ENCODE assay signal across 17 mouse cellular contexts in genomic region chr12:111238345-111238744, GRCm38 (mm10). TPM values are rescaled to one million over a fixed set of nuclear protein-coding genes. Genes with fewer than 3 reads are reported as not detected.
DNase-seq lines count a peak whose midpoint lies in the region; ATAC-seq and TF ChIP-seq lines count a peak whose summit lies in the region.
"Had no signal": no experiment of that assay in that cellular context is flagged by ENCODE, and none has a peak within 500 bp of the region (broad histone marks: within the 10 kb centered on the region; RNA-seq: fewer than 3 reads in every experiment).

No protein-coding gene starts in this region.

- no peak for ATAC-seq in heart, embryonic 16.5 days (replicated peaks; ENCODE audit: extremely low read depth, insufficient read depth, low FRiP score)
- ATAC-seq in lung, embryonic 14.5 days (ENCODE audit: insufficient read depth) = no peak
- ATAC-seq in embryonic facial prominence, embryonic 13.5 days (ENCODE audit: insufficient number of reproducible peaks, insufficient read depth, low FRiP score, low TSS enrichment, low read depth) = no peak
- no peak for ATAC-seq in limb, embryonic 14.5 days (ENCODE audit: low FRiP score, low read depth)
- no peak for ATAC-seq in liver, embryonic 11.5 days (replicated peaks; ENCODE audit: low FRiP score)
- ATAC-seq: intestine, embryonic 16.5 days had no signal

- no peak overlapping the region for H3K4me2 ChIP-seq in heart, embryonic 16.5 days (ENCODE audit: low read depth, low read length)
- H3K4me2 ChIP-seq in lung, embryonic 14.5 days = no peak overlapping the region
- H3K4me2 ChIP-seq in embryonic facial prominence, embryonic 13.5 days = no peak overlapping the region
- H3K4me2 ChIP-seq in limb, embryonic 14.5 days (replicated peaks; ENCODE audit: low read depth, low read length, severe bottlenecking) = no peak overlapping the region
- no peak overlapping the region for H3K4me2 ChIP-seq in liver, embryonic 11.5 days
- H3K4me2 ChIP-seq: liver, embryonic 15.5 days had no signal

- intact Hi-C loops in heart, postnatal 14 days (cut with DNase I) = no loop called here

- TF ChIP-seq POLR2A in limb, embryonic 14.5 days (IDR thresholded peaks at IDR 0.05; ENCODE audit: borderline replicate concordance, extremely low read depth, insufficient read depth, insufficient read length) = no peak

- no peak for TF ChIP-seq CTCF in lung, embryonic 14.5 days (IDR thresholded peaks at IDR 0.05; ENCODE audit: low read depth)

- no peaks in the 10 kb centered on the region for H3K27me3 ChIP-seq in heart, embryonic 16.5 days (ENCODE audit: control insufficient read depth, insufficient read depth, low read length)
- no peaks in the 10 kb centered on the region for H3K27me3 ChIP-seq in lung, embryonic 14.5 days (ENCODE audit: insufficient read depth, low read length)
- H3K27me3 ChIP-seq in embryonic facial prominence, embryonic 13.5 days = no peaks in the 10 kb centered on the region
- no peaks in the 10 kb centered on the region for H3K27me3 ChIP-seq in limb, embryonic 14.5 days (ENCODE audit: control insufficient read depth, insufficient read depth, low read length)
- H3K27me3 ChIP-seq in liver, embryonic 11.5 days (replicated peaks; ENCODE audit: control insufficient read depth, insufficient read depth, low read length) = no peaks in the 10 kb centered on the region
- H3K27me3 ChIP-seq: liver, embryonic 15.5 days; megakaryocyte, embryonic 14.5 days had no signal

- no peak for DNase-seq in heart, postnatal 14 days
- no peak for DNase-seq in lung, embryonic 14.5 days
- DNase-seq in lung, postnatal 36 days = no peak
- no peak for DNase-seq in limb, embryonic 14.5 days (ENCODE audit: low spot score)
- DNase-seq in yolk sac, embryonic 10.5 days (ENCODE audit: low spot score) = no peak
- DNase-seq in liver, embryonic 11.5 days (ENCODE audit: low spot score) = no peak
- DNase-seq: adrenal gland, postnatal 25 days; gastrocnemius, postnatal 36 days had no signal

- H3K4me1 ChIP-seq in heart, embryonic 16.5 days (ENCODE audit: control insufficient read depth, insufficient read depth, low read length) = peaks cover 13% of the 10 kb centered on the region
- H3K4me1 ChIP-seq in lung, embryonic 14.5 days (ENCODE audit: insufficient read depth) = peaks cover 4% of the 10 kb centered on the region
- peaks cover 14% of the 10 kb centered on the region for H3K4me1 ChIP-seq in embryonic facial prominence, embryonic 13.5 days
- peaks cover 6% of the 10 kb centered on the region for H3K4me1 ChIP-seq in limb, embryonic 14.5 days (ENCODE audit: control insufficient read depth, insufficient read depth, low read length)
- H3K4me1 ChIP-seq in liver, embryonic 11.5 days (replicated peaks; ENCODE audit: control insufficient read depth, insufficient read depth, low read length) = no peaks in the 10 kb centered on the region

- H3K27ac ChIP-seq in heart, embryonic 16.5 days (ENCODE audit: low read length) = peak overlapping the region; percentile 9
- peak overlapping the region; percentile 72 for H3K27ac ChIP-seq in lung, embryonic 14.5 days (ENCODE audit: low read depth)
- H3K27ac ChIP-seq in embryonic facial prominence, embryonic 13.5 days = peak overlapping the region; percentile 78
- peak overlapping the region; percentile 35; the same call in 1 of the 2 replicates for H3K27ac ChIP-seq in limb, embryonic 14.5 days (replicated peaks; ENCODE audit: low read depth, low read length)
- no peak overlapping the region for H3K27ac ChIP-seq in liver, embryonic 11.5 days (ENCODE audit: low read depth, low read length)
- H3K27ac ChIP-seq: liver, embryonic 15.5 days had no signal

- peaks cover 5% of the 10 kb centered on the region; the same call in 1 of the 2 replicates for H3K36me3 ChIP-seq in heart, embryonic 16.5 days (ENCODE audit: control insufficient read depth, insufficient read depth)
- H3K36me3 ChIP-seq in lung, embryonic 14.5 days (ENCODE audit: insufficient read depth) = peaks cover 31% of the 10 kb centered on the region
- peaks cover 48% of the 10 kb centered on the region for H3K36me3 ChIP-seq in embryonic facial prominence, embryonic 13.5 days
- peaks cover 27% of the 10 kb centered on the region for H3K36me3 ChIP-seq in limb, embryonic 14.5 days (ENCODE audit: control insufficient read depth, insufficient read depth, low read length)
- peaks cover 11% of the 10 kb centered on the region for H3K36me3 ChIP-seq in liver, embryonic 11.5 days (ENCODE audit: control insufficient read depth, insufficient read depth, low read length)

- no peaks in the 10 kb centered on the region; the same call in 1 of the 2 replicates for H3K9me3 ChIP-seq in heart, embryonic 16.5 days (replicated peaks; ENCODE audit: control insufficient read depth, low read length)
- H3K9me3 ChIP-seq in lung, embryonic 14.5 days (ENCODE audit: low read depth, low read length) = no peaks in the 10 kb centered on the region
- H3K9me3 ChIP-seq in embryonic facial prominence, embryonic 13.5 days = no peaks in the 10 kb centered on the region
- H3K9me3 ChIP-seq in limb, embryonic 14.5 days (ENCODE audit: control insufficient read depth, low read length) = no peaks in the 10 kb centered on the region
- no peaks in the 10 kb centered on the region for H3K9me3 ChIP-seq in liver, embryonic 11.5 days (ENCODE audit: control insufficient read depth, low read length)
- H3K9me3 ChIP-seq: liver, embryonic 15.5 days; megakaryocyte, embryonic 14.5 days had no signal

- H3K4me3 ChIP-seq in heart, embryonic 16.5 days (ENCODE audit: low read length) = no peak overlapping the region
- H3K4me3 ChIP-seq in lung, embryonic 14.5 days (ENCODE audit: low read depth, low read length) = no peak overlapping the region
- no peak overlapping the region for H3K4me3 ChIP-seq in embryonic facial prominence, embryonic 13.5 days
- H3K4me3 ChIP-seq in limb, embryonic 14.5 days (replicated peaks; ENCODE audit: low read length) = no peak overlapping the region
- H3K4me3 ChIP-seq in liver, embryonic 11.5 days (ENCODE audit: low read depth, low read length) = no peak overlapping the region
- H3K4me3 ChIP-seq: liver, embryonic 15.5 days; megakaryocyte, embryonic 14.5 days had no signal

- 91% methylated on average over 5 of the region's 5 CpGs for WGBS in heart, embryonic 16.5 days
- 87% methylated on average over 5 of the region's 5 CpGs for WGBS in lung, embryonic 14.5 days
- WGBS in embryonic facial prominence, embryonic 13.5 days = 83% methylated on average over 5 of the region's 5 CpGs
- 84% methylated on average over 5 of the region's 5 CpGs for WGBS in limb, embryonic 14.5 days
- 90% methylated on average over 5 of the region's 5 CpGs for WGBS in liver, embryonic 11.5 days

- H3K9ac ChIP-seq in heart, embryonic 16.5 days (ENCODE audit: low read length) = no peak overlapping the region
- no peak overlapping the region for H3K9ac ChIP-seq in lung, embryonic 14.5 days
- no peak overlapping the region for H3K9ac ChIP-seq in embryonic facial prominence, embryonic 13.5 days
- no peak overlapping the region for H3K9ac ChIP-seq in limb, embryonic 14.5 days (ENCODE audit: low read depth, low read length, severe bottlenecking)
- no peak overlapping the region for H3K9ac ChIP-seq in liver, embryonic 11.5 days (ENCODE audit: low read depth, low read length)
- H3K9ac ChIP-seq: liver, embryonic 15.5 days had no signal

RNA-seq across cellular contexts. Expression of gene Amn, which starts 32.5 kb away (rescaled TPM):
- polyA plus RNA-seq in heart, embryonic 16.5 days (2015; fragmentation: Nextera tagmentation; extraction: Ambion mirVana) = 1.8 and 2.4 TPM in 2 replicates
- total RNA-seq in heart, postnatal 14 days (2021) = not detected
- polyA plus RNA-seq in lung, embryonic 14.5 days (2014; fragmentation: Nextera tagmentation; extraction: Ambion mirVana) = 0.19 and 0.36 TPM in 2 replicates
- polyA plus RNA-seq in embryonic facial prominence, embryonic 13.5 days (2015; fragmentation: Nextera tagmentation; extraction: Ambion mirVana) = 1.5 and 1.8 TPM in 2 replicates
- 1.4 and 1.7 TPM in 2 replicates for polyA plus RNA-seq in limb, embryonic 14.5 days (2012; rRNA removed)
- 0.55 and 0.97 TPM in 2 replicates for polyA plus RNA-seq in limb, embryonic 14.5 days (2014; fragmentation: Nextera tagmentation; extraction: Ambion mirVana)
- 1.0 and 1.7 TPM in 2 replicates for polyA plus RNA-seq in liver, embryonic 11.5 days (2014; fragmentation: Nextera tagmentation; extraction: Ambion mirVana)
- total RNA-seq: gastrocnemius, postnatal 36 days; heart, postnatal 10 days; monocyte, adult 5-6 weeks had no signal

RNA-seq across cellular contexts. Expression of gene 4930595D18Rik, which starts 54.1 kb away (rescaled TPM):
- not detected in 2 replicates for polyA plus RNA-seq in heart, embryonic 16.5 days (2015; fragmentation: Nextera tagmentation; extraction: Ambion mirVana)
- not detected for total RNA-seq in heart, postnatal 14 days (2021)
- polyA plus RNA-seq in lung, embryonic 14.5 days (2014; fragmentation: Nextera tagmentation; extraction: Ambion mirVana) = not detected in 2 replicates
- not detected in 2 replicates for polyA plus RNA-seq in embryonic facial prominence, embryonic 13.5 days (2015; fragmentation: Nextera tagmentation; extraction: Ambion mirVana)
- 0.08 and 0.18 TPM in 2 replicates for polyA plus RNA-seq in limb, embryonic 14.5 days (2012; rRNA removed)
- not detected in 2 replicates for polyA plus RNA-seq in limb, embryonic 14.5 days (2014; fragmentation: Nextera tagmentation; extraction: Ambion mirVana)
- polyA plus RNA-seq in liver, embryonic 11.5 days (2014; fragmentation: Nextera tagmentation; extraction: Ambion mirVana) = not detected in 2 replicates
- total RNA-seq: adrenal gland, postnatal 25 days; gastrocnemius, postnatal 36 days; heart, postnatal 10 days; left cerebral cortex, postnatal 14 days; MEL; monocyte, adult 5-6 weeks had no signal
- polyA plus RNA-seq: intestine, embryonic 16.5 days; liver, embryonic 15.5 days had no signal
